Mouse (Mus musculus) E14TG2a.4 (cell line): Measurements from ENCODE around the gene Nenf.

ENCODE experiments used
- CTCF ChIP-seq: conservative IDR thresholded peaks from 2 replicates; pipeline ENCODE4 v1.5.1; 2014; ENCODE audit warnings: low read length
- NANOG ChIP-seq: IDR thresholded peaks from 2 replicates; pipeline ENCODE4 v1.6.1; 2014; ENCODE audit warnings: borderline replicate concordance, low read length, mixed read lengths
- POU5F1 ChIP-seq: IDR thresholded peaks from 2 replicates; pipeline ENCODE4 v1.6.1; 2014; ENCODE audit warnings: low read length, borderline replicate concordance

DNA sequence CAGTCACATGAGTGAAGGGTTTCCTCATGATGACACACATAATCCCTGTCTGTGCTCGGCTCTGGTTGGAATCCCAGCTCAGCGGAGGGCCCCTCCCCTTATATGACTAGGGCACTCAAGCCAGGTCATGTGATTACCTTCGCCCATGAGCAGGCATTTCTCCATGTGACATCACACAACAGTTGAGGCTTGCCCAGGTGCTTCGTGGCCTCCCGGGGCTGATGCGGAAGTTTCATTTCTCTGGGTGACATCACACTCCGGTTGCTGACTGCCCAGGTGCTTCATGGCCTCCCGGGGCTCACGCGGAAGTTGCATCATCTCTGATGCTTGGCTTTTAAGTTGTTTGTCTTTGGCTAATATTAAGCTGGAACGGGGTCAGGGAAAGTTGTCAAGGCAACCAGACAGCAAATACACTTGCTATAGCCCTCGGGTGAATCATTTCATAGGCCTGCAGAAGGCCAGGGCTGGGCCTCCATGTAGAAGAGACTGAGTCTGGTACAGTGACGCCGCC lies 40.4 kb downstream of the Nenf start:
- TF ChIP-seq CTCF: no peak
- no peak for TF ChIP-seq NANOG
- TF ChIP-seq POU5F1: no peak
